Mouse (Mus musculus): Measurements from ENCODE around the gene Abhd15.

DNA sequence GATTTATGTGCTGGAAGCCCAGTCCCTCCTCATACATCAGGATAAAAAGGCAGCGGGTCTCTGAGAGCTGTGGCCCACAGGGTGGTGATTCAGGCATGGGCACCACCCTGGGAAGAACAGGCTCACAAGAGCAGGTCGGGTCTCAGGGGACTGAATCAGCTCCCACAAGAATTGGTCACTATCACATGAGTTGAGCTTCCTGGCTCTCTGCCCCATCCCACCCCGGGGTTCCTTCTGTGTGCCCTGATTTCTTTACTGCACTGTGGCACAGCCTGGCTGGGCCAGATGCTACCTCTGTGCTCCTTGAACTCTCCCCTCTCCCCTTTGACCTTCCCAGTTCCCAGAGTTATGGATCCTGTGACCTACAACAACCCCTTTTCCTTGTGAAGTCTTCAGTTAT, 31.9 kb upstream of the Abhd15 start:
- TF ChIP-seq CTCF (IDR thresholded peaks at IDR 0.05; ENCODE audit: borderline replicate concordance, insufficient read depth, low read length) (no peak), POLR2A (IDR thresholded peaks at IDR 0.05; ENCODE audit: low read depth, low read length) (no peak)
